In genomic region chr11:103141944-103142255, GRCm38 (mm10) we compare ENCODE assay signal across 8 mouse cellular contexts. TPM values are rescaled to one million over a fixed set of nuclear protein-coding genes. Genes with fewer than 3 reads are reported as not detected.
DNase-seq lines count a peak whose midpoint lies in the region; ATAC-seq lines count a peak whose summit lies in the region.

No protein-coding gene starts in this region.

- H3K4me3 ChIP-seq in forebrain, embryonic 10.5 days = peak overlapping the region; percentile 23; the same call in 1 of the 2 replicates
- H3K4me3 ChIP-seq in forebrain, embryonic 11.5 days (ENCODE audit: low read depth, low read length) = no peak overlapping the region
- no peak overlapping the region for H3K4me3 ChIP-seq in hindbrain, embryonic 12.5 days
- no peak overlapping the region for H3K4me3 ChIP-seq in liver, embryonic 11.5 days (ENCODE audit: low read depth, low read length)

- no peaks in the 10 kb centered on the region for H3K27me3 ChIP-seq in forebrain, embryonic 10.5 days (ENCODE audit: poor library complexity, severe bottlenecking)
- H3K27me3 ChIP-seq in forebrain, embryonic 11.5 days (ENCODE audit: control insufficient read depth, insufficient read depth, low read length) = no peaks in the 10 kb centered on the region
- no peaks in the 10 kb centered on the region for H3K27me3 ChIP-seq in hindbrain, embryonic 12.5 days
- H3K27me3 ChIP-seq in liver, embryonic 11.5 days (replicated peaks; ENCODE audit: control insufficient read depth, insufficient read depth, low read length) = no peaks in the 10 kb centered on the region

- H3K36me3 ChIP-seq in forebrain, embryonic 10.5 days (replicated peaks) = peaks cover 19% of the 10 kb centered on the region
- H3K36me3 ChIP-seq in forebrain, embryonic 11.5 days (ENCODE audit: control insufficient read depth, insufficient read depth, low read length) = no peaks in the 10 kb centered on the region; the same call in 1 of the 2 replicates
- H3K36me3 ChIP-seq in hindbrain, embryonic 12.5 days = peaks cover 14% of the 10 kb centered on the region; the same call in 1 of the 2 replicates
- H3K36me3 ChIP-seq in liver, embryonic 11.5 days (ENCODE audit: control insufficient read depth, insufficient read depth, low read length) = peaks cover 12% of the 10 kb centered on the region

- H3K4me2 ChIP-seq in forebrain, embryonic 11.5 days (ENCODE audit: low read depth, low read length, severe bottlenecking) = no peak overlapping the region
- H3K4me2 ChIP-seq in hindbrain, embryonic 12.5 days (replicated peaks) = peak overlapping the region; percentile 48; the same call in 1 of the 2 replicates
- H3K4me2 ChIP-seq in liver, embryonic 11.5 days = 0 out of 2 replicates have a peak overlapping the region, but pooled peaks have one; percentile 9

- WGBS in forebrain, embryonic 10.5 days = 11% methylated on average over 1 of the region's 1 CpGs
- WGBS in forebrain, embryonic 11.5 days = 20% methylated on average over 1 of the region's 1 CpGs
- 24% methylated on average over 1 of the region's 1 CpGs for WGBS in hindbrain, embryonic 12.5 days
- 43% methylated on average over 1 of the region's 1 CpGs for WGBS in liver, embryonic 11.5 days

- intact Hi-C loops in left cerebral cortex, postnatal 4 days (cut with DNase I) = no loop called here

- peak overlapping the region; percentile 80 for H3K27ac ChIP-seq in forebrain, embryonic 10.5 days
- H3K27ac ChIP-seq in forebrain, embryonic 11.5 days (ENCODE audit: low read depth, low read length) = no peak overlapping the region; the same call in 1 of the 2 replicates
- H3K27ac ChIP-seq in hindbrain, embryonic 12.5 days = peak overlapping the region; percentile 76
- peak overlapping the region; percentile 73 for H3K27ac ChIP-seq in liver, embryonic 11.5 days (ENCODE audit: low read depth, low read length)

- no peak for ATAC-seq in forebrain, embryonic 11.5 days (replicated peaks; ENCODE audit: low FRiP score)
- no peak for ATAC-seq in hindbrain, embryonic 12.5 days (ENCODE audit: low FRiP score)
- no peak for ATAC-seq in liver, embryonic 11.5 days (replicated peaks; ENCODE audit: low FRiP score)
- ATAC-seq in erythroid progenitor cell, adult 5-6 weeks (replicated peaks; ENCODE audit: low FRiP score, poor library complexity, severe bottlenecking) = no peak

- no peaks in the 10 kb centered on the region for H3K9me3 ChIP-seq in forebrain, embryonic 10.5 days
- no peaks in the 10 kb centered on the region for H3K9me3 ChIP-seq in forebrain, embryonic 11.5 days (ENCODE audit: control insufficient read depth, low read length)
- H3K9me3 ChIP-seq in hindbrain, embryonic 12.5 days (replicated peaks) = no peaks in the 10 kb centered on the region
- no peaks in the 10 kb centered on the region for H3K9me3 ChIP-seq in liver, embryonic 11.5 days (ENCODE audit: control insufficient read depth, low read length)

- no peak for DNase-seq in forebrain, embryonic 10.5 days (ENCODE audit: extremely low spot score, low spot score)
- DNase-seq in forebrain, embryonic 11.5 days (ENCODE audit: low spot score) = no peak
- DNase-seq in adipocyte (ENCODE audit: low spot score) = peak; percentile 71
- DNase-seq in liver, embryonic 11.5 days (ENCODE audit: low spot score) = no peak
- no peak for DNase-seq in left cerebral cortex, postnatal 4 days
- no peak for DNase-seq in layer of hippocampus, adult 8-10 months (ENCODE audit: low spot score in 2 of 2)

- no peak overlapping the region; the same call in 1 of the 2 replicates for H3K9ac ChIP-seq in forebrain, embryonic 11.5 days (ENCODE audit: low read length)
- H3K9ac ChIP-seq in hindbrain, embryonic 12.5 days = peak overlapping the region; percentile 50; the same call in 1 of the 2 replicates
- H3K9ac ChIP-seq in liver, embryonic 11.5 days (ENCODE audit: low read depth, low read length) = no peak overlapping the region; the same call in 1 of the 2 replicates

- H3K4me1 ChIP-seq in forebrain, embryonic 10.5 days = peaks cover 43% of the 10 kb centered on the region
- peaks cover 6% of the 10 kb centered on the region; the same call in 1 of the 2 replicates for H3K4me1 ChIP-seq in forebrain, embryonic 11.5 days (replicated peaks; ENCODE audit: control insufficient read depth, insufficient read depth, low read length)
- peaks cover 32% of the 10 kb centered on the region for H3K4me1 ChIP-seq in hindbrain, embryonic 12.5 days
- peaks cover 39% of the 10 kb centered on the region for H3K4me1 ChIP-seq in liver, embryonic 11.5 days (replicated peaks; ENCODE audit: control insufficient read depth, insufficient read depth, low read length)

RNA-seq across cellular contexts. Expression of gene Hexim2, which starts 9.7 kb away (rescaled TPM):
- 7.2 and 7.6 TPM in 2 replicates for polyA plus RNA-seq in forebrain, embryonic 10.5 days (2016; fragmentation: Nextera tagmentation; extraction: Ambion mirVana)
- 8.7 and 9.2 TPM in 2 replicates for polyA plus RNA-seq in forebrain, embryonic 11.5 days (2014; fragmentation: Nextera tagmentation; extraction: Ambion mirVana)
- 12.0 and 12.9 TPM in 2 replicates for polyA plus RNA-seq in hindbrain, embryonic 12.5 days (2016; fragmentation: Nextera tagmentation; extraction: Ambion mirVana)
- 11.9 and 13.8 TPM in 2 replicates for polyA plus RNA-seq in liver, embryonic 11.5 days (2014; fragmentation: Nextera tagmentation; extraction: Ambion mirVana)
- 10 to 100 TPM; 19.0 to 24.2 TPM for total RNA-seq in left cerebral cortex, postnatal 4 days (2021)
- 10 to 100 TPM in 3 of 4 experiments, 1 to 10 TPM in 1; 9.4 to 15.1 (median 11.6) TPM for total RNA-seq in layer of hippocampus, adult 8-10 months (2022)
- total RNA-seq in erythroid progenitor cell, adult 5-6 weeks (2015; ENCODE audit: low replicate concordance) = 1.8 and 3.8 TPM in 2 replicates
- 5.9 and 13.0 TPM in 2 replicates for total RNA-seq in erythroid progenitor cell, adult 5-6 weeks (2017; ENCODE audit: low replicate concordance)

RNA-seq across cellular contexts. Expression of gene Hexim1, which starts 25.9 kb away (rescaled TPM):
- 1.8 and 2.0 TPM in 2 replicates for polyA plus RNA-seq in forebrain, embryonic 10.5 days (2016; fragmentation: Nextera tagmentation; extraction: Ambion mirVana)
- polyA plus RNA-seq in forebrain, embryonic 11.5 days (2014; fragmentation: Nextera tagmentation; extraction: Ambion mirVana) = 3.9 and 4.6 TPM in 2 replicates
- 3.8 and 4.0 TPM in 2 replicates for polyA plus RNA-seq in hindbrain, embryonic 12.5 days (2016; fragmentation: Nextera tagmentation; extraction: Ambion mirVana)
- 4.6 and 6.1 TPM in 2 replicates for polyA plus RNA-seq in liver, embryonic 11.5 days (2014; fragmentation: Nextera tagmentation; extraction: Ambion mirVana)
- 10 to 100 TPM; 22.9 to 23.2 TPM for total RNA-seq in left cerebral cortex, postnatal 4 days (2021)
- total RNA-seq in layer of hippocampus, adult 8-10 months (2022) = 10 to 100 TPM; 39.0 to 51.3 (median 45.9) TPM
- 7.5 and 14.1 TPM in 2 replicates for total RNA-seq in erythroid progenitor cell, adult 5-6 weeks (2015; ENCODE audit: low replicate concordance)
- total RNA-seq in erythroid progenitor cell, adult 5-6 weeks (2017; ENCODE audit: low replicate concordance) = 20.8 and 26.7 TPM in 2 replicates

RNA-seq across cellular contexts. Expression of gene Fmnl1, which starts 29.0 kb away (rescaled TPM):
- polyA plus RNA-seq in forebrain, embryonic 10.5 days (2016; fragmentation: Nextera tagmentation; extraction: Ambion mirVana) = 0.47 and 0.81 TPM in 2 replicates
- 0.76 and 1.8 TPM in 2 replicates for polyA plus RNA-seq in forebrain, embryonic 11.5 days (2014; fragmentation: Nextera tagmentation; extraction: Ambion mirVana)
- polyA plus RNA-seq in hindbrain, embryonic 12.5 days (2016; fragmentation: Nextera tagmentation; extraction: Ambion mirVana) = 1.4 and 1.6 TPM in 2 replicates
- polyA plus RNA-seq in liver, embryonic 11.5 days (2014; fragmentation: Nextera tagmentation; extraction: Ambion mirVana) = 6.3 and 6.9 TPM in 2 replicates
- total RNA-seq in left cerebral cortex, postnatal 4 days (2021) = 10 to 100 TPM; 34.8 to 39.1 TPM
- total RNA-seq in layer of hippocampus, adult 8-10 months (2022) = 100 to 1,000 TPM; 121 to 133 (median 125) TPM
- total RNA-seq in erythroid progenitor cell, adult 5-6 weeks (2015; ENCODE audit: low replicate concordance) = 33.2 and 49.9 TPM in 2 replicates
- 9.2 and 22.3 TPM in 2 replicates for total RNA-seq in erythroid progenitor cell, adult 5-6 weeks (2017; ENCODE audit: low replicate concordance)

RNA-seq across cellular contexts. Expression of gene Acbd4, which starts 40.4 kb away (rescaled TPM):
- 6.6 and 7.5 TPM in 2 replicates for polyA plus RNA-seq in forebrain, embryonic 10.5 days (2016; fragmentation: Nextera tagmentation; extraction: Ambion mirVana)
- 7.8 and 8.1 TPM in 2 replicates for polyA plus RNA-seq in forebrain, embryonic 11.5 days (2014; fragmentation: Nextera tagmentation; extraction: Ambion mirVana)
- 7.0 and 8.3 TPM in 2 replicates for polyA plus RNA-seq in hindbrain, embryonic 12.5 days (2016; fragmentation: Nextera tagmentation; extraction: Ambion mirVana)
- 24.5 and 30.7 TPM in 2 replicates for polyA plus RNA-seq in liver, embryonic 11.5 days (2014; fragmentation: Nextera tagmentation; extraction: Ambion mirVana)
- total RNA-seq in left cerebral cortex, postnatal 4 days (2021) = 10 to 100 TPM; 31.7 to 41.3 TPM
- 10 to 100 TPM; 88.4 to 98.2 (median 94.7) TPM for total RNA-seq in layer of hippocampus, adult 8-10 months (2022)
- total RNA-seq in erythroid progenitor cell, adult 5-6 weeks (2015; ENCODE audit: low replicate concordance) = 13.4 and 21.6 TPM in 2 replicates
- 25.6 and 60.5 TPM in 2 replicates for total RNA-seq in erythroid progenitor cell, adult 5-6 weeks (2017; ENCODE audit: low replicate concordance)

RNA-seq across cellular contexts. Expression of gene Plcd3, which starts 40.4 kb away (rescaled TPM):
- 1.5 and 1.7 TPM in 2 replicates for polyA plus RNA-seq in forebrain, embryonic 10.5 days (2016; fragmentation: Nextera tagmentation; extraction: Ambion mirVana)
- polyA plus RNA-seq in forebrain, embryonic 11.5 days (2014; fragmentation: Nextera tagmentation; extraction: Ambion mirVana) = 0.69 and 0.86 TPM in 2 replicates
- polyA plus RNA-seq in hindbrain, embryonic 12.5 days (2016; fragmentation: Nextera tagmentation; extraction: Ambion mirVana) = 1.6 and 1.7 TPM in 2 replicates
- 1.1 and 1.3 TPM in 2 replicates for polyA plus RNA-seq in liver, embryonic 11.5 days (2014; fragmentation: Nextera tagmentation; extraction: Ambion mirVana)
- 10 to 100 TPM; 11.1 to 13.8 TPM for total RNA-seq in left cerebral cortex, postnatal 4 days (2021)
- total RNA-seq in layer of hippocampus, adult 8-10 months (2022) = 10 to 100 TPM; 11.0 to 15.3 (median 12.8) TPM
- 1.4 TPM in 1 of 2 replicates, not detected in the other for total RNA-seq in erythroid progenitor cell, adult 5-6 weeks (2015; ENCODE audit: low replicate concordance)
- total RNA-seq in erythroid progenitor cell, adult 5-6 weeks (2017; ENCODE audit: low replicate concordance) = 3.1 TPM in 1 of 2 replicates, not detected in the other
